Mouse (Mus musculus) lung, postnatal 0 days (tissue): ENCODE results near the gene Gm10217.

ENCODE experiments used
- CTCF ChIP-seq: IDR thresholded peaks from 2 replicates; pipeline ENCODE4 v1.5.1; 2016; ENCODE audit warnings: antibody characterized with exemption, mild to moderate bottlenecking
- EP300 ChIP-seq: IDR thresholded peaks from 2 replicates; pipeline ENCODE4 v1.6.1; 2016; ENCODE audit warnings: antibody characterized with exemption, mild to moderate bottlenecking, control low read depth

DNA sequence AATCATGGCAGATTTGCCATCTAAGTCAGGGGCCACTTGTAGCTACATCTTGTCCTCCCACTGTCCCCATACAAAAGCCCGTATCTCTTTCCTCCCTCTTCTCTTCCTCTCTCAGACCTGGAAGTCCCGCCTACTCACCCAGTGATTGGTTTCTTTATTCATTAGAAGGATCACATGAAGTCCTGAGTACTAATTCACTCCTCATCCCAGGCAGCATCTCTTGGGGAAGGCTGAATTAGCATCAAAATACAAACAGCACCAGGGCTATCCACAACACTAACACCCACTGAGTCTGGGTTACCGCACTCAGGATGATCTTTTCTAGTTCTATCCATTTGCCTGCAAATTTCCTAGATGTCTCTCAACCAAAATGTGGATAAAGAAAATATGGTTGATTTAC lies 4.0 kb downstream of the Gm10217 start:
- TF ChIP-seq CTCF: no peak
- TF ChIP-seq EP300: no peak
